Mouse (Mus musculus): ENCODE measurements around the gene Polm. TPM values are rescaled to one million over a fixed set of nuclear protein-coding genes. Genes with fewer than 3 reads are reported as not detected.

Polm gene
- total RNA-seq, 2 experiments from 2014 or later = 1.3 to 3.3 TPM

- no peak for ATAC-seq (replicated peaks; ENCODE audit: poor library complexity)
Observed at GRCm38 (mm10) chr11:5856479-5857130, 18.8 kb upstream of the Polm start.

- ATAC-seq (replicated peaks; ENCODE audit: poor library complexity) = no peak
Observed at GRCm38 (mm10) chr11:5855902-5856301, 18.1 kb upstream of the Polm start.

- no peak for ATAC-seq (replicated peaks; ENCODE audit: poor library complexity)
Observed at GRCm38 (mm10) chr11:5855481-5855880, 17.7 kb upstream of the Polm start.

- ATAC-seq (replicated peaks; ENCODE audit: poor library complexity) = no peak
Observed at GRCm38 (mm10) chr11:5852314-5852713, 14.5 kb upstream of the Polm start.

GRCm38 (mm10) chr11:5851021-5851736, 13.4 kb upstream of the Polm start:
- no peak for ATAC-seq (replicated peaks; ENCODE audit: poor library complexity)

- ATAC-seq (replicated peaks; ENCODE audit: poor library complexity) = no peak
Observed at GRCm38 (mm10) chr11:5850452-5850851, 12.6 kb upstream of the Polm start.

- ATAC-seq (replicated peaks; ENCODE audit: poor library complexity) = no peak
Observed at GRCm38 (mm10) chr11:5849316-5849715, 11.5 kb upstream of the Polm start.

GRCm38 (mm10) chr11:5848741-5849140, 10.9 kb upstream of the Polm start:
- ATAC-seq (replicated peaks; ENCODE audit: poor library complexity) = no peak

- ATAC-seq (replicated peaks; ENCODE audit: poor library complexity) = no peak
Observed at GRCm38 (mm10) chr11:5846639-5847345, 9.0 kb upstream of the Polm start.

GRCm38 (mm10) chr11:5843131-5843530, 5.3 kb upstream of the Polm start:
- ATAC-seq (replicated peaks; ENCODE audit: poor library complexity) = no peak

- ATAC-seq (replicated peaks; ENCODE audit: poor library complexity) = no peak
Observed at GRCm38 (mm10) chr11:5841751-5842150, 3.9 kb upstream of the Polm start.

GRCm38 (mm10) chr11:5840346-5840745, 2.5 kb upstream of the Polm start:
- ATAC-seq (replicated peaks; ENCODE audit: poor library complexity) = no peak

GRCm38 (mm10) chr11:5836126-5836525, 1.7 kb downstream of the Polm start:
- peak; percentile 17; the same call in 1 of the 2 replicates for ATAC-seq (replicated peaks; ENCODE audit: poor library complexity)

- no peak for ATAC-seq (replicated peaks; ENCODE audit: poor library complexity)
Observed at GRCm38 (mm10) chr11:5835057-5835456, 2.8 kb downstream of the Polm start.

GRCm38 (mm10) chr11:5834506-5834905, 3.3 kb downstream of the Polm start:
- no peak for ATAC-seq (replicated peaks; ENCODE audit: poor library complexity)

- peak; percentile 64 for ATAC-seq (replicated peaks; ENCODE audit: poor library complexity)
Observed at GRCm38 (mm10) chr11:5829327-5829726, 8.5 kb downstream of the Polm start.

- ATAC-seq (replicated peaks; ENCODE audit: poor library complexity) = peak; percentile 15; the same call in 1 of the 2 replicates
Observed at GRCm38 (mm10) chr11:5828509-5829191, 9.2 kb downstream of the Polm start.

GRCm38 (mm10) chr11:5827931-5828330, 9.9 kb downstream of the Polm start:
- ATAC-seq (replicated peaks; ENCODE audit: poor library complexity) = no peak

GRCm38 (mm10) chr11:5825432-5825831, 12.4 kb downstream of the Polm start:
- ATAC-seq (replicated peaks; ENCODE audit: poor library complexity) = no peak

GRCm38 (mm10) chr11:5819223-5819622, 18.6 kb downstream of the Polm start:
- no peak for ATAC-seq (replicated peaks; ENCODE audit: poor library complexity)

GRCm38 (mm10) chr11:5813381-5813780, 24.4 kb downstream of the Polm start:
- ATAC-seq (replicated peaks; ENCODE audit: poor library complexity) = no peak
